Mouse (Mus musculus) myocyte (in vitro differentiated cells): ENCODE results near the gene Ifna7.
"Not testable (repeated sequence)": the region's sequence is repeated elsewhere in the genome, so short reads cannot be mapped to it uniquely, and the experiment has no call there.

ENCODE experiments used
- MYOD1 ChIP-seq, 3 experiments: IDR thresholded peaks; one replicate each; pipeline ENCODE4 v1.6.1; 2011; ENCODE audit warnings: control low read depth in 2 of 3, low read depth in 2 of 3, mild to moderate bottlenecking in 2 of 3, moderate library complexity in 1 of 3; ENCODE audit not compliant: insufficient read length in 2 of 3, control insufficient read depth in 1 of 3
- MYOG ChIP-seq, 3 experiments: IDR thresholded peaks; one replicate each; pipeline ENCODE4 v1.6.1; 2011; ENCODE audit warnings: control low read depth in 2 of 3, low read depth in 2 of 3, mild to moderate bottlenecking in 2 of 3; ENCODE audit not compliant: insufficient read length in 2 of 3, control insufficient read depth in 1 of 3, insufficient read depth in 1 of 3
- POLR2A ChIP-seq: IDR thresholded peaks from one replicate; pipeline ENCODE4 v1.6.1; 2011; ENCODE audit warnings: low read depth, mild to moderate bottlenecking, control low read depth, moderate library complexity; ENCODE audit not compliant: insufficient read length
- POLR2AphosphoS2 ChIP-seq: IDR thresholded peaks from one replicate; pipeline ENCODE4 v1.6.1; 2011; ENCODE audit warnings: low read depth, control low read depth; ENCODE audit not compliant: insufficient read length
- SRF ChIP-seq: IDR thresholded peaks from one replicate; pipeline ENCODE4 v1.6.1; 2011; ENCODE audit warnings: low read depth; ENCODE audit not compliant: control insufficient read depth, insufficient read length
- TCF12 ChIP-seq: IDR thresholded peaks from one replicate; pipeline ENCODE4 v1.6.1; 2011; ENCODE audit warnings: mild to moderate bottlenecking, control low read depth; ENCODE audit not compliant: poor library complexity, insufficient read depth, severe bottlenecking
- USF1 ChIP-seq: IDR thresholded peaks from one replicate; pipeline ENCODE4 v1.6.1; 2011; ENCODE audit warnings: low read depth, mild to moderate bottlenecking, control low read depth, moderate library complexity

DNA sequence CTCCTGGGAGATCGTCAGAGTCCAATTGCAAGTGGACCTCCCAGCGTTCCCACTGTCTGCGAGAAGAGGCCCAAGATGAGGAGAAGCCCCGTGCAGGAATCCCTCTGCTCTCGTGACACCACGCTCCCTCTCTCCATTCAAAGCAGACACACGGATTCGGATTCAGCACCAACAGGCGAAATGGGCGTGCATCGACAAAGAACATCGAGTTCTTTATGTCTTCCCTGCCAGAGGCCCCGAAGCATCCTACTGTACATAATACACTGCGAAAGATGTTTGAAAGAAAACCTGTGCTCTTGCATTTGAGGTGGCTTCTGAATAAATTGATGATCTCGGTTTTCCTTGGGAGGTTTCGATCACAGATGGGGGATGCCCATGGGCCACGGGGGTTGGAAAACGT is 35.7 kb upstream of the Ifna7 start:
- TF ChIP-seq POLR2AphosphoS2; POLR2A; MYOD1 (IDR thresholded peaks at IDR 0.05; ENCODE audit: control insufficient read depth in 1 of 3, insufficient read length in 2 of 3, low read depth in 2 of 3); USF1; TCF12; MYOG (IDR thresholded peaks at IDR 0.05; ENCODE audit: control insufficient read depth in 1 of 3, insufficient read depth in 1 of 3, insufficient read length in 2 of 3, low read depth in 2 of 3); SRF: not testable (repeated sequence)
